Mouse (Mus musculus): Measurements from ENCODE around the gene Gm28363. TPM values are rescaled to one million over a fixed set of nuclear protein-coding genes. Genes with fewer than 3 reads are reported as not detected.
"Not testable (repeated sequence)": the region's sequence is repeated elsewhere in the genome, so short reads cannot be mapped to it uniquely, and the experiment has no call there.

Gm28363 gene
- not detected in 2 replicates for polyA plus RNA-seq (2012; ENCODE audit: insufficient read depth, insufficient read length, low replicate concordance, missing spikeins)

DNA sequence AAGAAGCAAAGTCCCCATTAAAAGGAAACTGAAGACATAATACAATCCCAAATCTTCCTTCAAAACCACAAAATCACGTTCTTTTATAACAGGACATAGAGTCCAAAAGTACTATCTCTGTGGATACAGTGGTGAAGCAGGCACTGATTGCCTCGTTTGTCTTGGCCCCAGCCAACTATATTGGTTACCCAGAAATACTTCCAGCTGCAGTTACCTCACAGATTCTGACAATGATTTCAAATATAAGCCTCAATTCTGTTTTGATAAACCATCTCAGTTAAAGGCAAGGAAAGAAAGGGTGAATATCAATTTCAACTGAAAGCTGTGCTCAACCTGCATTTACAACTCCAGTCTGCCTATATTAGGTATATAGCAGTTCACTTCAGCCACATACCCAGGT is at the start of gene Gm28363:
Gene Gm28363, plus strand, starts transcription at position 301 of the 400 bp plus-strand sequence.
- 48% methylated on average over 2 of the region's 2 CpGs for WGBS
- not testable (repeated sequence) for H3K4me1 ChIP-seq (ENCODE audit: control insufficient read depth, insufficient read depth, low read length); H3K4me3 ChIP-seq (ENCODE audit: insufficient read depth, low read depth, low read length); H3K27ac ChIP-seq (ENCODE audit: insufficient read depth, low read depth, low read length)

DNA sequence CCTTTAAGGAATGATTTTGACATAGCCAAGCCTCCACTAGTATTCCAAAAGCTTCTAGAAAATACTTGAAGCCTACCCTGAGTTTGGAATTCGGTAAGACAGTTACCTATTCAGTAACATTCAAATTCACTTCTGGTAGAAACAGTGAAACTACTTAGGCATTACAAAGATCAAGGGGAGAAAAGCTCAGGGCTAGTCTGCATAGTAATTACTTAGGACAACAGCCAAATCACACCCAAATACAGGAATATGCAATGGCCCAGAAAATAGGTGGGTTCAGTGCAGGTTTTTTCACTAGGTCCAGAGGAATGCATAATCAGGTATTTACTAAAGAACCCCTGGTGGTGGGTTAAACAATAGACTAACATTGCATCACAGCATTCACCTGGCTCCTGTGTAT is 46.7 kb upstream of the Gm28363 start:
- WGBS: 56% methylated on average over 1 of the region's 1 CpGs
- not testable (repeated sequence) for H3K27ac ChIP-seq (ENCODE audit: insufficient read depth, low read depth, low read length); H3K4me3 ChIP-seq (ENCODE audit: insufficient read depth, low read depth, low read length); H3K4me1 ChIP-seq (ENCODE audit: control insufficient read depth, insufficient read depth, low read length)

Other genes with a start within 250 kb of the Gm28363 start
- not detected in 2 replicates for gene B020011L13Rik, start 84.0 kb downstream of the Gm28363 start, polyA plus RNA-seq (2012; ENCODE audit: insufficient read depth, insufficient read length, low replicate concordance, missing spikeins)
- not detected in 2 replicates for gene Gm28360, start 132.9 kb downstream of the Gm28363 start, polyA plus RNA-seq (2012; ENCODE audit: insufficient read depth, insufficient read length, low replicate concordance, missing spikeins)
- gene Gm28168, start 230.9 kb downstream of the Gm28363 start, polyA plus RNA-seq (2012; ENCODE audit: insufficient read depth, insufficient read length, low replicate concordance, missing spikeins): not detected in 2 replicates

All from olfactory bulb, adult 2 months (tissue).